Mouse (Mus musculus) ES-Bruce4 (cell line): ENCODE measurements around the gene C2cd4b.

Experiments
- CTCF ChIP-seq: IDR thresholded peaks from one replicate; pipeline ENCODE4 v1.8.1; 2011; ENCODE audit warnings: low read depth, low read length
- EP300 ChIP-seq: IDR thresholded peaks from 2 replicates; pipeline ENCODE4 v1.6.1; 2011; ENCODE audit warnings: low read depth, low read length; ENCODE audit not compliant: insufficient read depth

DNA sequence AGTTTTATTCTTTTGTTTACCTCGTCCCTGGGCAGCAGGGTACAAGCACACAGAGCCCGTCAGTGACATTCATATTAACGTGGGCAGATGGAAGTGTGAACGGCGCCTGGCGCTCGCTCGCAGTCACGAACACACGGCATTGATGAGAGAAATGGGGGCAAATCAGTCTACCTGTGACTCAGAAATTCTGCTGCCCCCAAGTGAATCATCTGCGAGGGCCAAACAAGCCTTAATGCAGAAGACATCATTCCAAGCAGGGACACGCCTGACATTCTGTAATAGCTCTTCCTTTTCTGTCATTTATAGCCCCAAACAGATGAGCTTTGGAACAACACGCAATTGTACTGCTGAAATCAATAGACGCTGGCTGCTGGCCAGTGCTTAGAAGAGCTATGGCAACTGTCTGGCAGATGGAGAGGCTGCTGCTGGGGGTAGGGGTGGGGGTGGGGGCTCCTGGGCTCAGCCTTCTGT lies 36.0 kb downstream of the C2cd4b start:
- TF ChIP-seq CTCF = no peak
- TF ChIP-seq EP300 = no peak
